Mouse (Mus musculus) neural tube, embryonic 14.5 days (tissue): ENCODE data around the gene Smok2b. TPM values are rescaled to one million over a fixed set of nuclear protein-coding genes. Genes with fewer than 3 reads are reported as not detected.
A peak's percentile ranks its signal among the peaks of the same experiment; 100 is the strongest.
"Not testable (repeated sequence)": the region's sequence is repeated elsewhere in the genome, so short reads cannot be mapped to it uniquely, and the experiment has no call there.

Experiments
- ATAC-seq: fragments of 200-750 bp; cut with Nextera tagmentation; 2 replicates; pipeline ENCODE4 v1.8.0; 2017; ENCODE audit warnings: low read depth, mild to moderate bottlenecking, moderate TSS enrichment, moderate library complexity
- H3K27ac ChIP-seq: fragments of 300-500 bp; sonication (generic); 2 replicates; pipeline ENCODE4 v1.5.1; 2014; ENCODE audit warnings: low read depth, mild to moderate bottlenecking, control low read depth, low read length, moderate library complexity, mixed read lengths
- H3K27me3 ChIP-seq: fragments of 300-500 bp; sonication (generic); 2 replicates; pipeline ENCODE4 v1.6.1; 2014; ENCODE audit warnings: low read length; ENCODE audit not compliant: control insufficient read depth, insufficient read depth
- H3K36me3 ChIP-seq: fragments of 300-500 bp; sonication (generic); 2 replicates; pipeline ENCODE4 v1.6.1; 2014; ENCODE audit warnings: low read length, mixed read lengths; ENCODE audit not compliant: control insufficient read depth, insufficient read depth
- H3K4me1 ChIP-seq: fragments of 300-500 bp; sonication (generic); 2 replicates; pipeline ENCODE4 v1.6.1; 2014; ENCODE audit warnings: low read length; ENCODE audit not compliant: control insufficient read depth, insufficient read depth
- H3K4me2 ChIP-seq: fragments of 300-500 bp; sonication (generic); 2 replicates; pipeline ENCODE4 v1.6.1; 2014; ENCODE audit warnings: mild to moderate bottlenecking, low read depth, low read length, control low read depth
- H3K4me3 ChIP-seq: fragments of 300-500 bp; sonication (generic); 2 replicates; pipeline ENCODE4 v1.5.1; 2014; ENCODE audit warnings: low read depth, low read length, control low read depth, mixed read lengths
- H3K9ac ChIP-seq: fragments of 300-500 bp; sonication (generic); replicated peaks from 2 replicates; pipeline ENCODE4 v1.6.1; 2014; ENCODE audit warnings: low read depth, mild to moderate bottlenecking, control low read depth, low read length, mixed read lengths
- H3K9me3 ChIP-seq: fragments of 300-500 bp; sonication (generic); 2 replicates; pipeline ENCODE4 v1.6.1; 2016; ENCODE audit warnings: low read length; ENCODE audit not compliant: control insufficient read depth
- WGBS: fragments of 180-500 bp; shearing (Covaris S2); extraction: QIAGEN DNeasy Blood & Tissue Kit; methylation state at CpG from one replicate; pipeline ENCODE4 v1.1.7; 2014; 5-methylcytosine and 5-hydroxymethylcytosine counted together
- polyA plus RNA-seq: library from polyadenylated mRNA; unstranded; fragments of >200 nt; fragmentation: Nextera tagmentation; extraction: Ambion mirVana; gene quantifications from 2 replicates; pipeline ENCODE4 v1.2.1, GENCODE M21; 2014

Gene Smok2b
- polyA plus RNA-seq, 1 experiment from 2014 or later, result not detected

- Histone ChIP-seq H3K27ac (no peak overlapping the region), H3K36me3 (no peaks in the 10 kb centered on the region), H3K4me3 (no peak overlapping the region), H3K4me1 (no peaks in the 10 kb centered on the region), H3K9ac (no peak overlapping the region), H3K4me2 (no peak overlapping the region), H3K27me3 (no peaks in the 10 kb centered on the region), H3K9me3 (peaks cover 82% of the 10 kb centered on the region)
- no peak for ATAC-seq
- WGBS, result 83% methylated on average over 2 of the region's 2 CpGs
Observed at GRCm38 (mm10) chr17:13215595-13215994, 14.5 kb upstream of the Smok2b start.

DNA sequence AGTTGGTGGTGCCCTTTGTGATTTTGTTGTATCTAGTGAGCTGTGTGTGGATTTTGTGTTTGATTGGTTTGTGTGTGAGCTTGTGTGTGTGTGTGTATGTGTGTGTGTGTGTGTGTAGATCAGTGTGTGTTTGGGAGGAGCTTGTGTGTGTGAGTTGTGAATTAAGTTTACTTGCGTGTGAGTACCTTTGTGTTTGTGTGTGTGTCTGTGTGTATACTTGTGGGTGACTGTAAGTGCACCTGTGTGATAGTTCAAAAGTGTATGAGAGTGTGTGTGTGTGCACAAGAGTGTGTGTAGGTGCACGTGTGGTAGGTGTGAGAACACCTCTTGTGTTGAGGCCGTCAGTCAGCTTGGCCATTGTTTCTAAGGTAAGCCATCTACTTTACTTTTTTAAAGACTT lies 9.2 kb upstream of the Smok2b start, which contains the start of gene Smok2a:
Gene Smok2a, plus strand, starts transcription at position 301 of the 400 bp plus-strand sequence.
- no peaks in the 10 kb centered on the region for H3K36me3 ChIP-seq
- no peak within 1 kb of the TSS for H3K4me3 ChIP-seq
- no peak within 1 kb of the TSS for H3K9ac ChIP-seq
- H3K27me3 ChIP-seq, result no peaks in the 10 kb centered on the region
- ATAC-seq, result no peak
- no peaks in the 10 kb centered on the region for H3K4me1 ChIP-seq
- peaks cover 65% of the 10 kb centered on the region for H3K9me3 ChIP-seq
- H3K27ac ChIP-seq, result no peak within 1 kb of the TSS
- 86% methylated on average over 3 of the region's 3 CpGs for WGBS
- no peak within 1 kb of the TSS for H3K4me2 ChIP-seq

GRCm38 (mm10) chr17:13221921-13222320 lies 8.1 kb upstream of the Smok2b start:
- ATAC-seq, H3K4me3 ChIP-seq: not testable (repeated sequence)

DNA sequence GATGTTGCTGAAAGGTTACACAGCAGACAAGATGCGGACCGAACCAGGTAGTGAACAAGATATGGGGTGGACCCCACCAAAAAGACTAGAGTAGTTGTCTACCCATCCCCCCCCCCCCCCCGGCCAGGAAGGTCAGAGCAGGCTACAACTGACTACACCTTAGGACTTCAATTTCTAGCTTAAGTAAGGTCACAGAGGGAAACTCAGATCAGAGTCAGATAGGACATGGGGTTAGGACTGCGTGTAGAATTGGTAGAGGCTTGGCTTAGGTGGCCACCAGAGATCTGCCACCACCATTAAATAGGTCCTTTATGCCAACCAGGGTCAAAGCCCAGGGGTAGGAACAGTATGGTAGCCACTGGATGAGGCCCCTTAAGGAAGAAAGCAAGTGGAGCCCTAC lies 9.4 kb downstream of the Smok2b start:
- H3K4me1 ChIP-seq, ATAC-seq, H3K9ac ChIP-seq, H3K4me2 ChIP-seq, H3K36me3 ChIP-seq, H3K27ac ChIP-seq, H3K27me3 ChIP-seq, H3K4me3 ChIP-seq: not testable (repeated sequence)
- H3K9me3 ChIP-seq, result peaks cover 34% of the 10 kb centered on the region
- 84% methylated on average over 4 of the region's 4 CpGs for WGBS

More at GRCm38 (mm10) chr17:13221921-13222320, 8.1 kb upstream of the Smok2b start:
- not testable (repeated sequence) for H3K27me3 ChIP-seq, H3K27ac ChIP-seq, H3K4me2 ChIP-seq, H3K4me1 ChIP-seq, H3K36me3 ChIP-seq, H3K9ac ChIP-seq
- H3K9me3 ChIP-seq, result peaks cover 64% of the 10 kb centered on the region
- 87% methylated on average over 2 of the region's 2 CpGs for WGBS

GRCm38 (mm10) chr17:13240807-13241727 lies 11.0 kb downstream of the Smok2b start:
- H3K4me2 ChIP-seq, H3K27me3 ChIP-seq, H3K36me3 ChIP-seq, H3K27ac ChIP-seq, H3K4me1 ChIP-seq, H3K4me3 ChIP-seq, H3K9ac ChIP-seq: not testable (repeated sequence)
- WGBS, result 91% methylated on average over 7 of the region's 13 CpGs
- peaks cover 20% of the 10 kb centered on the region for H3K9me3 ChIP-seq
- peak; percentile 28; the same call in 1 of the 2 replicates for ATAC-seq

DNA sequence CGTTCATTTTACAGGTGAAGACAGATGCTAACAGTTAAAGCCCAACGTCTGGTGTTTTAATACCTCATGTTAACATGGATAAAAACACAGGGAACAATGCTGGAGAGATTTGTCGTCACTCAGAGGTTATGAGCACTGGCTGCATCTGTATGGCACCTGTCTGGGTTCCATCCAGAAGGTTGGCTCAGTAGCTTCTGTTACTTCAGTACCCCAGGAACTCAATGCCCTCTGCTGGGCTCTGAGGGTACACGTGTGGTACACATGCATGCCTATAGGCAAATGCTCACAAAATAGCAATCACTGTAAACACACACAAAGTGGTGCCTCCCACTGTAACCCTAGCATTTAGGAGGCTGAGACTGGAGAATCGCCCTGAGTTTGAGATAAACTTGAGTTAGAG lies 24.7 kb downstream of the Smok2b start:
- H3K36me3 ChIP-seq, ATAC-seq, H3K9ac ChIP-seq, H3K4me1 ChIP-seq, H3K4me2 ChIP-seq, H3K4me3 ChIP-seq, H3K27me3 ChIP-seq, H3K27ac ChIP-seq, H3K9me3 ChIP-seq: not testable (repeated sequence)
- 65% methylated on average over 1 of the region's 5 CpGs for WGBS

Other genes starting within 250 kb of the Smok2b start
- 119 and 126 TPM in 2 replicates for gene Wtap, start 236.1 kb upstream of the Smok2b start, polyA plus RNA-seq
- gene Sod2, start 223.4 kb upstream of the Smok2b start, polyA plus RNA-seq, result 167 and 173 TPM in 2 replicates
- gene Gpr31b, start 178.0 kb upstream of the Smok2b start, polyA plus RNA-seq, result not detected in 2 replicates
- 0.17 and 0.42 TPM in 2 replicates for gene Tcp10b, start 169.2 kb upstream of the Smok2b start, polyA plus RNA-seq
- gene Unc93a, start 98.4 kb upstream of the Smok2b start, polyA plus RNA-seq, result not detected in 2 replicates
- not detected in 2 replicates for gene Smok2a, start 9.1 kb upstream of the Smok2b start, polyA plus RNA-seq
- gene Tcp10c, start 124.3 kb downstream of the Smok2b start, polyA plus RNA-seq, result not detected in 2 replicates